Mouse (Mus musculus) liver, embryonic 13.5 days (tissue): ENCODE results near the gene Kin. TPM values are rescaled to one million over a fixed set of nuclear protein-coding genes. Genes with fewer than 3 reads are reported as not detected.
A peak's percentile ranks its signal among the peaks of the same experiment; 100 is the strongest.

ENCODE experiments used
- ATAC-seq: fragments of 200-750 bp; cut with Nextera tagmentation; 2 replicates; pipeline ENCODE4 v1.8.0; 2017; ENCODE audit warnings: low read depth, mild to moderate bottlenecking, moderate number of reproducible peaks, moderate library complexity
- DNase-seq: peaks from one replicate; pipeline ENCODE4 v3.0.0; 2022
- H3K27ac ChIP-seq: fragments of 300-500 bp; sonication (generic); 2 replicates; pipeline ENCODE4 v1.5.1; 2015; ENCODE audit warnings: moderate library complexity, mild to moderate bottlenecking, inconsistent platforms
- H3K27me3 ChIP-seq: fragments of 300-500 bp; sonication (generic); 2 replicates; pipeline ENCODE4 v1.6.1; 2015; ENCODE audit warnings: mild to moderate bottlenecking, inconsistent platforms
- H3K36me3 ChIP-seq: fragments of 300-500 bp; sonication (generic); 2 replicates; pipeline ENCODE4 v1.6.1; 2015; ENCODE audit warnings: mild to moderate bottlenecking, inconsistent platforms
- H3K4me1 ChIP-seq: fragments of 300-500 bp; sonication (generic); replicated peaks from 2 replicates; pipeline ENCODE4 v1.6.1; 2015; ENCODE audit warnings: inconsistent platforms
- H3K4me2 ChIP-seq: fragments of 300-500 bp; sonication (generic); 2 replicates; pipeline ENCODE4 v1.6.1; 2015; ENCODE audit warnings: inconsistent platforms, mild to moderate bottlenecking, moderate library complexity
- H3K4me3 ChIP-seq: fragments of 300-500 bp; sonication (generic); replicated peaks from 2 replicates; pipeline ENCODE4 v1.5.1; 2015; ENCODE audit warnings: mild to moderate bottlenecking, inconsistent platforms
- H3K9ac ChIP-seq: fragments of 300-500 bp; sonication (generic); 2 replicates; pipeline ENCODE4 v1.6.1; 2015; ENCODE audit warnings: mild to moderate bottlenecking, inconsistent platforms
- H3K9me3 ChIP-seq: fragments of 300-500 bp; sonication (generic); replicated peaks from 2 replicates; pipeline ENCODE4 v1.6.1; 2016; ENCODE audit warnings: inconsistent platforms
- WGBS: fragments of 180-500 bp; shearing (Covaris S2); methylation state at CpG from one replicate; pipeline ENCODE4 v1.1.7; 2015; ENCODE audit not compliant: insufficient replicate concordance; 5-methylcytosine and 5-hydroxymethylcytosine counted together
- polyA plus RNA-seq: library from polyadenylated mRNA; unstranded; fragments of >200 nt; fragmentation: Nextera tagmentation; extraction: Ambion mirVana; gene quantifications from 2 replicates; pipeline ENCODE4 v1.2.1, GENCODE M21; 2015

The Kin gene
- polyA plus RNA-seq, 1 experiment from 2014 or later, result 19.6 TPM

GRCm38 (mm10) chr2:10076675-10077074 lies 3.7 kb upstream of the Kin start:
- Histone ChIP-seq H3K9ac (no peak overlapping the region), H3K27ac (no peak overlapping the region), H3K4me1 (peaks cover 76% of the 10 kb centered on the region), H3K36me3 (peaks cover 37% of the 10 kb centered on the region), H3K4me3 (no peak overlapping the region), H3K27me3 (no peaks in the 10 kb centered on the region), H3K9me3 (no peaks in the 10 kb centered on the region), H3K4me2 (no peak overlapping the region)
- ATAC-seq (no peak), DNase-seq (no peak)
- 83% methylated on average over 8 of the region's 8 CpGs for WGBS

- Histone ChIP-seq H3K4me2 (peak overlapping the region; percentile 78), H3K9me3 (no peaks in the 10 kb centered on the region), H3K4me1 (peaks cover 64% of the 10 kb centered on the region), H3K36me3 (peaks cover 29% of the 10 kb centered on the region), H3K4me3 (peak overlapping the region; percentile 87), H3K9ac (peak overlapping the region; percentile 96), H3K27me3 (no peaks in the 10 kb centered on the region), H3K27ac (peak overlapping the region; percentile 80)
- DNase-seq (no peak), ATAC-seq (peak; percentile 41)
- under 1% methylated on average over 28 of the region's 28 CpGs for WGBS
Measured at GRCm38 (mm10) chr2:10079745-10080309, 566 bp upstream of the Kin start.

GRCm38 (mm10) chr2:10081453-10082080 lies 1.2 kb downstream of the Kin start:
- 58% methylated on average over 5 of the region's 5 CpGs for WGBS
- ATAC-seq (no peak), DNase-seq (peak; percentile 15)
- H3K36me3 ChIP-seq, result peaks cover 31% of the 10 kb centered on the region
- peak overlapping the region; percentile 87 for H3K4me3 ChIP-seq
- peaks cover 57% of the 10 kb centered on the region for H3K4me1 ChIP-seq
- H3K9me3 ChIP-seq, result no peaks in the 10 kb centered on the region
- peak overlapping the region; percentile 39; the same call in 1 of the 2 replicates for H3K27ac ChIP-seq
- peak overlapping the region; percentile 96 for H3K9ac ChIP-seq
- peak overlapping the region; percentile 78 for H3K4me2 ChIP-seq
- no peaks in the 10 kb centered on the region for H3K27me3 ChIP-seq

- Histone ChIP-seq H3K4me3 (no peak overlapping the region; the same call in 1 of the 2 replicates), H3K4me2 (no peak overlapping the region), H3K9ac (no peak overlapping the region), H3K36me3 (peaks cover 41% of the 10 kb centered on the region), H3K27me3 (no peaks in the 10 kb centered on the region), H3K9me3 (no peaks in the 10 kb centered on the region), H3K27ac (no peak overlapping the region), H3K4me1 (peaks cover 50% of the 10 kb centered on the region)
- DNase-seq, result no peak
- 70% methylated on average over 1 of the region's 1 CpGs for WGBS
- ATAC-seq, result no peak
Measured at GRCm38 (mm10) chr2:10082737-10083136, 2.3 kb downstream of the Kin start.

GRCm38 (mm10) chr2:10087256-10087850 lies 7.0 kb downstream of the Kin start:
- 82% methylated on average over 8 of the region's 8 CpGs for WGBS
- no peak for DNase-seq
- Histone ChIP-seq H3K4me3 (no peak overlapping the region), H3K36me3 (peaks cover 82% of the 10 kb centered on the region), H3K4me2 (no peak overlapping the region), H3K27ac (no peak overlapping the region), H3K9ac (no peak overlapping the region), H3K9me3 (no peaks in the 10 kb centered on the region), H3K27me3 (no peaks in the 10 kb centered on the region), H3K4me1 (peaks cover 24% of the 10 kb centered on the region)
- no peak for ATAC-seq

GRCm38 (mm10) chr2:10094327-10095100 lies 14.1 kb downstream of the Kin start:
- H3K4me3 ChIP-seq, result no peak overlapping the region
- H3K9ac ChIP-seq, result no peak overlapping the region
- no peak for DNase-seq
- H3K36me3 ChIP-seq, result peaks cover 42% of the 10 kb centered on the region
- 76% methylated on average over 14 of the region's 14 CpGs for WGBS
- 0 out of 2 replicates have a peak overlapping the region, but pooled peaks have one; percentile 3 for H3K27ac ChIP-seq
- H3K27me3 ChIP-seq, result no peaks in the 10 kb centered on the region
- ATAC-seq, result peak; percentile 67
- 0 out of 2 replicates have a peak, but pooled peaks cover 5% of the 10 kb centered on the region for H3K4me1 ChIP-seq
- no peak overlapping the region for H3K4me2 ChIP-seq
- no peaks in the 10 kb centered on the region for H3K9me3 ChIP-seq

GRCm38 (mm10) chr2:10098598-10099215 lies 18.3 kb downstream of the Kin start:
- H3K9ac ChIP-seq, result no peak overlapping the region
- H3K9me3 ChIP-seq, result no peaks in the 10 kb centered on the region
- WGBS, result 31% methylated on average over 9 of the region's 9 CpGs
- DNase-seq (no peak), ATAC-seq (no peak)
- H3K27ac ChIP-seq, result no peak overlapping the region
- peaks cover 25% of the 10 kb centered on the region; the same call in 1 of the 2 replicates for H3K4me1 ChIP-seq
- peaks cover 7% of the 10 kb centered on the region; the same call in 1 of the 2 replicates for H3K36me3 ChIP-seq
- H3K4me3 ChIP-seq, result no peak overlapping the region
- no peaks in the 10 kb centered on the region for H3K27me3 ChIP-seq
- H3K4me2 ChIP-seq, result no peak overlapping the region

GRCm38 (mm10) chr2:10100471-10100870 lies 20.1 kb downstream of the Kin start:
- H3K4me3 ChIP-seq, result no peak overlapping the region
- peaks cover 25% of the 10 kb centered on the region; the same call in 1 of the 2 replicates for H3K4me1 ChIP-seq
- no peak overlapping the region for H3K4me2 ChIP-seq
- H3K27ac ChIP-seq, result no peak overlapping the region
- H3K36me3 ChIP-seq, result peaks cover 10% of the 10 kb centered on the region; the same call in 1 of the 2 replicates
- ATAC-seq (peak; percentile 27; the same call in 1 of the 2 replicates), DNase-seq (no peak)
- H3K9me3 ChIP-seq, result no peaks in the 10 kb centered on the region
- H3K9ac ChIP-seq, result no peak overlapping the region
- 65% methylated on average over 2 of the region's 2 CpGs for WGBS
- H3K27me3 ChIP-seq, result no peaks in the 10 kb centered on the region

GRCm38 (mm10) chr2:10101180-10101579 lies 20.8 kb downstream of the Kin start:
- peaks cover 9% of the 10 kb centered on the region; the same call in 1 of the 2 replicates for H3K36me3 ChIP-seq
- DNase-seq (no peak), ATAC-seq (no peak)
- H3K27ac ChIP-seq, result no peak overlapping the region
- WGBS, result 18% methylated on average over 6 of the region's 6 CpGs
- H3K9me3 ChIP-seq, result no peaks in the 10 kb centered on the region
- no peak overlapping the region for H3K9ac ChIP-seq
- peaks cover 23% of the 10 kb centered on the region; the same call in 1 of the 2 replicates for H3K4me1 ChIP-seq
- H3K4me2 ChIP-seq, result no peak overlapping the region
- no peak overlapping the region for H3K4me3 ChIP-seq
- H3K27me3 ChIP-seq, result no peaks in the 10 kb centered on the region

- Histone ChIP-seq H3K27me3 (no peaks in the 10 kb centered on the region), H3K9ac (no peak overlapping the region), H3K4me3 (no peak overlapping the region), H3K4me2 (no peak overlapping the region), H3K4me1 (no peaks in the 10 kb centered on the region), H3K36me3 (peaks cover 5% of the 10 kb centered on the region; the same call in 1 of the 2 replicates), H3K9me3 (no peaks in the 10 kb centered on the region), H3K27ac (no peak overlapping the region)
- DNase-seq (no peak), ATAC-seq (no peak)
- 56% methylated on average over 6 of the region's 6 CpGs for WGBS
Measured at GRCm38 (mm10) chr2:10108535-10109189, 28.3 kb downstream of the Kin start.
